Mouse (Mus musculus): ENCODE data around the gene Tbx20. TPM values are rescaled to one million over a fixed set of nuclear protein-coding genes. Genes with fewer than 3 reads are reported as not detected.

Gene Tbx20
- polyA plus RNA-seq (2015; fragmentation: Nextera tagmentation; extraction: Ambion mirVana): 0.69 and 0.88 TPM in 2 replicates

DNA sequence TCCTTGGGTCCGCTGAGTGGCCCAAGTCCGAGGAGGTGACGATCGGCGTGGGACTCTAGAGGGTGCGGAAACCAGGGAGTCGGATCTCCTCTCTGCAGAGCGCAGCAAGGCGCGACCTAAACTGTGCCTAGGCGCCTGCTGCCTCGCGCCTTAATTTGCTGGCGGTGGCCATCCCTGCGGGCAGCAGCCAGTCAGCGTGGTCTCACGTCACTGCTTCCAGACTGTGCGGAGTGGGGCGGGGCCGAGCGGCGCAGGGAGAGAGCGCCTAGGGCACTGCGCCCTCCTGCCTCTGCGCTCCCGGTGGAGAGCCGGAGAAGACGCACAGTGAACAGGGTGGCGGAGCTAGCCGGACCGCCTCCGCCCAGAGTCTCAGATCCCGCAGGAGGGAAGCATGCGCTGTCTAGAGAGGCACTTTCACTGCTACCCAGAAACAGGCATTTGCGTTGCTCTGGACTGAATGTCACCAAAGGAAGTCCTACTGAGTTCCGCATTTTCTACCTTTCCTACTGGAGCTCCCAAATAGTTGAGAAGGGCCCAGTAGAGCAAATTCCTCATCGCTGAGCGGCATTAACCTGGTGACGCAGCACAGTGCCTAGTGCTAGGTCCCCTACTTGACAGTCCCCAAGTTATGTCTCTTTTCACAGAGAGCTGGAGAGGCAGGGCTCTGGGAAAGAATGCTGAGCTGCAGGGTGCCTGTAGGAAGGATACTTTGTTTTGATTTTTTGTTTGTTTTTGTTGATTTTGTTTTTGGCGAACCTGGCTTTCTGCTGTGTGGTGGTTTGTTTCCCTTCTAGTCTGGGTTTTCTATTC lies at the start of gene Tbx20:
Gene Tbx20 (minus strand): TSS at position 144 of the 810 bp plus-strand sequence.
- ATAC-seq (peak; percentile 83), DNase-seq (ENCODE audit: low spot score) (peak; percentile 21)
- Histone ChIP-seq H3K9ac (replicated peaks; ENCODE audit: low read depth) (no peak within 1 kb of the TSS), H3K9me3 (ENCODE audit: low read length) (no peaks in the 10 kb centered on the region), H3K27ac (ENCODE audit: low read length) (no peak within 1 kb of the TSS), H3K4me2 (replicated peaks; ENCODE audit: low read depth, low read length) (peak within 1 kb of the TSS; percentile 28), H3K4me3 (ENCODE audit: low read depth, low read length) (peak within 1 kb of the TSS; percentile 25), H3K36me3 (ENCODE audit: insufficient read depth, low read length) (no peaks in the 10 kb centered on the region), H3K4me1 (ENCODE audit: insufficient read depth, low read depth, low read length) (peaks cover 9% of the 10 kb centered on the region), H3K27me3 (replicated peaks; ENCODE audit: insufficient read depth, low read length) (peaks cover 93% of the 10 kb centered on the region)
- TF ChIP-seq CTCF (IDR thresholded peaks at IDR 0.05): no peak; the same call in 1 of the 2 replicates
- TF ChIP-seq EP300 (IDR thresholded peaks at IDR 0.05): no peak
- WGBS: under 1% methylated on average over 38 of the region's 40 CpGs

DNA sequence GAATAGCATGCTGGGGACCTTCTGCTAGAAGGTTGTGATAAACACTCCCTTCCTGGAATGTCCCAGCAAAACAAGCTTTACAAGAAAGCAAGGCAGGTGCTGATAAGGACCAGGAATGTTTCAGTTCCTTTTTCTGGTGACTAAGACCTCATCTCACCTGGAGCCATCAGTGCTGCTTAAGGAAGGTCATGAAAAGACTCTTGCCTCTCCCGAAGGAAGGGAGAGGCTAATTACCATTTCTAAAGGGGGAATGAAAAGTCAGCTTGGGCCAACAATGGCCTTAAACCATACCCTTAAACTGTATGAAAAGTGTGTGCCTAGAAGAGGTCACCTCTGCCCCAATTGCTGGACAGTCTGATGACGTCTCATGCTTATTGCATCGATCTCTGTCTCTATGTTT lies 44.4 kb upstream of the Tbx20 start:
- 72% methylated on average over 3 of the region's 3 CpGs for WGBS
- TF ChIP-seq EP300 (IDR thresholded peaks at IDR 0.05): no peak
- TF ChIP-seq CTCF (IDR thresholded peaks at IDR 0.05): no peak
- no peaks in the 10 kb centered on the region for H3K9me3 ChIP-seq (ENCODE audit: low read length)
- no peaks in the 10 kb centered on the region for H3K36me3 ChIP-seq (ENCODE audit: insufficient read depth, low read length)
- no peak overlapping the region for H3K4me2 ChIP-seq (replicated peaks; ENCODE audit: low read depth, low read length)
- no peak for DNase-seq (ENCODE audit: low spot score)
- no peaks in the 10 kb centered on the region for H3K4me1 ChIP-seq (ENCODE audit: insufficient read depth, low read depth, low read length)
- no peaks in the 10 kb centered on the region for H3K27me3 ChIP-seq (replicated peaks; ENCODE audit: insufficient read depth, low read length)
- no peak overlapping the region for H3K4me3 ChIP-seq (ENCODE audit: low read depth, low read length)
- no peak overlapping the region for H3K9ac ChIP-seq (replicated peaks; ENCODE audit: low read depth)
- ATAC-seq: no peak
- no peak overlapping the region for H3K27ac ChIP-seq (ENCODE audit: low read length)

DNA sequence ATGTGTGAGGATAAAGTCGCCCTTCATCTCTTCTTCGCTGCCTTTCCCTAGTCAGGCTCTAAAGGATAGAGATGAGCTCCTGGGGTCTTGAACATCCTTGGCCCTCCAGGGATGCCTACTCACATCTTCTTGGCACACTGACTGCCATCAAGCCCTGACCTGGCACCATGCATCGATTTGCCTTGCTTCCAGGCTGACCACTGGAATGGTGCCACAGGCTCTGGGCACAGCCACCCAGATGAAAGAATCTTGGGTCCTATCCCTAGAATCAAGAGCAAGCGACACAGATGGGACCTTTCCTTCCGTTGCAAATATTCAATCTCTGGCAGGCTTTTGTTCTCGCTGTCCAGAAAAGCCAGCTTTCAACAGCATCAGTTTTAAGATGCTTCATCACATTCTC lies 38.4 kb upstream of the Tbx20 start:
- ATAC-seq (no peak), DNase-seq (ENCODE audit: low spot score) (no peak)
- no peak for TF ChIP-seq EP300 (IDR thresholded peaks at IDR 0.05)
- TF ChIP-seq CTCF (IDR thresholded peaks at IDR 0.05): no peak
- Histone ChIP-seq H3K27me3 (replicated peaks; ENCODE audit: insufficient read depth, low read length) (no peaks in the 10 kb centered on the region), H3K9me3 (ENCODE audit: low read length) (no peaks in the 10 kb centered on the region), H3K36me3 (ENCODE audit: insufficient read depth, low read length) (no peaks in the 10 kb centered on the region), H3K9ac (replicated peaks; ENCODE audit: low read depth) (no peak overlapping the region), H3K4me3 (ENCODE audit: low read depth, low read length) (no peak overlapping the region), H3K27ac (ENCODE audit: low read length) (no peak overlapping the region), H3K4me2 (replicated peaks; ENCODE audit: low read depth, low read length) (no peak overlapping the region), H3K4me1 (ENCODE audit: insufficient read depth, low read depth, low read length) (no peaks in the 10 kb centered on the region)
- WGBS: 83% methylated on average over 6 of the region's 6 CpGs

GRCm38 (mm10) chr9:24792110-24792509 lies 18.0 kb upstream of the Tbx20 start:
- H3K9ac ChIP-seq (replicated peaks; ENCODE audit: low read depth): no peak overlapping the region
- H3K4me3 ChIP-seq (ENCODE audit: low read depth, low read length): no peak overlapping the region
- no peaks in the 10 kb centered on the region for H3K9me3 ChIP-seq (ENCODE audit: low read length)
- no peaks in the 10 kb centered on the region for H3K4me1 ChIP-seq (ENCODE audit: insufficient read depth, low read depth, low read length)
- no peak for ATAC-seq
- TF ChIP-seq CTCF (IDR thresholded peaks at IDR 0.05) (no peak), EP300 (IDR thresholded peaks at IDR 0.05) (no peak)
- no peaks in the 10 kb centered on the region for H3K36me3 ChIP-seq (ENCODE audit: insufficient read depth, low read length)
- no peak overlapping the region for H3K4me2 ChIP-seq (replicated peaks; ENCODE audit: low read depth, low read length)
- WGBS: 82% methylated on average over 2 of the region's 2 CpGs
- H3K27me3 ChIP-seq (replicated peaks; ENCODE audit: insufficient read depth, low read length): no peaks in the 10 kb centered on the region
- DNase-seq (ENCODE audit: low spot score): no peak
- H3K27ac ChIP-seq (ENCODE audit: low read length): no peak overlapping the region

DNA sequence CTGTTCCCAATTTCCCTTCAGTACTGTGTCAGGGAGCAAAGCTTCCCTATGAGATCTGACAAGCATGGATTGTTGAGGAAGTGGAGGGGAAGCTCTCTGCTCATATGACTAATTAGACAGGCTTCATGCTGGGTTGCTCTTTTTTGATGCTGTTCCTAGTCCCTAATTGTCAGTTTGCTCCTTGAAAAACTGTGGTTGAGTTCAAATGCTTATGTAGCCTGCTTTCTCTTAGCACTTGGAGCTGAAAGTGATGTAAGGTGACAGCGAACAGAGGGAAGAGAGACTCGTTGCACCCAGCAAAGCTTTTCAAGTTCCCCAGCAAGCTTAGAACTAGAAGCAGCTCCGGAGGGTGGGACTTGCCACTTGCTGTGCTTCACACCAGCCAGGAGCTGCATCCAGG lies 15.3 kb upstream of the Tbx20 start:
- DNase-seq (ENCODE audit: low spot score) (no peak), ATAC-seq (no peak)
- Histone ChIP-seq H3K4me2 (replicated peaks; ENCODE audit: low read depth, low read length) (no peak overlapping the region), H3K36me3 (ENCODE audit: insufficient read depth, low read length) (no peaks in the 10 kb centered on the region), H3K27ac (ENCODE audit: low read length) (no peak overlapping the region), H3K27me3 (replicated peaks; ENCODE audit: insufficient read depth, low read length) (no peaks in the 10 kb centered on the region), H3K9me3 (ENCODE audit: low read length) (no peaks in the 10 kb centered on the region), H3K4me1 (ENCODE audit: insufficient read depth, low read depth, low read length) (no peaks in the 10 kb centered on the region), H3K4me3 (ENCODE audit: low read depth, low read length) (no peak overlapping the region), H3K9ac (replicated peaks; ENCODE audit: low read depth) (no peak overlapping the region)
- WGBS: 46% methylated on average over 3 of the region's 3 CpGs
- no peak for TF ChIP-seq EP300 (IDR thresholded peaks at IDR 0.05)
- TF ChIP-seq CTCF (IDR thresholded peaks at IDR 0.05): no peak

- ATAC-seq: no peak
- no peak overlapping the region for H3K4me2 ChIP-seq (replicated peaks; ENCODE audit: low read depth, low read length)
- H3K9me3 ChIP-seq (ENCODE audit: low read length): no peaks in the 10 kb centered on the region
- H3K36me3 ChIP-seq (ENCODE audit: insufficient read depth, low read length): no peaks in the 10 kb centered on the region
- H3K4me1 ChIP-seq (ENCODE audit: insufficient read depth, low read depth, low read length): no peaks in the 10 kb centered on the region
- no peak for DNase-seq (ENCODE audit: low spot score)
- no peak overlapping the region for H3K4me3 ChIP-seq (ENCODE audit: low read depth, low read length)
- peaks cover 41% of the 10 kb centered on the region for H3K27me3 ChIP-seq (replicated peaks; ENCODE audit: insufficient read depth, low read length)
- H3K27ac ChIP-seq (ENCODE audit: low read length): no peak overlapping the region
- H3K9ac ChIP-seq (replicated peaks; ENCODE audit: low read depth): no peak overlapping the region
- 32% methylated on average over 3 of the region's 3 CpGs for WGBS
- TF ChIP-seq EP300 (IDR thresholded peaks at IDR 0.05): no peak
- no peak for TF ChIP-seq CTCF (IDR thresholded peaks at IDR 0.05)
Measured at GRCm38 (mm10) chr9:24782338-24782737, 8.2 kb upstream of the Tbx20 start.

Data from lung, postnatal 0 days (tissue).